Mouse (Mus musculus): ENCODE data around the gene Ctdnep1.

DNA sequence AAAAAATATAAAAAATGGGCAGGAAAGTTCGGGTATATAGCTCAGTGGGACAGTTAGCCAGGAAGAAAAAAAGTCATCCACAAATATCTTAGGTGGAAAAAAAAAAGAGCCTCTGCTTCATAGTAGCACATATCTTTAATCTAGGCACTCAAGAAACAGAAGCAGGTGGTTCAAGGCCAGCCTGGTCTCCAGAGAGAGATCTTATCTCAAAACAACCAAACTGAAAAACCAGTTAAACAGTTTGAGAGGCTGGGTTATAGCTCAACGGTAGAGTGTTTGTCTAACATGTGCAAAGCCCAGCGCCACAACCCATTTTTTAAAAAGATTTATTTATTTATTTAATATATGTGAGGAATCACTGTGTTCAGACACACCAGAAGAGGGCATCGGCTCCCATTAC lies 47.9 kb upstream of the Ctdnep1 start:
- no peak for TF ChIP-seq CTCF (IDR thresholded peaks at IDR 0.05; ENCODE audit: low read depth)
- TF ChIP-seq EP300 (IDR thresholded peaks at IDR 0.05; ENCODE audit: low read depth) = no peak

Data from liver, postnatal 0 days (tissue).